Mouse (Mus musculus) C2C12 (cell line): ENCODE measurements around the gene Gnaq.

ENCODE experiments used
- CTCF ChIP-seq: IDR thresholded peaks from one replicate; pipeline ENCODE4 v1.5.1; 2011; ENCODE audit not compliant: control insufficient read depth, insufficient read depth, insufficient read length
- FOSL1 ChIP-seq: IDR thresholded peaks from one replicate; pipeline ENCODE4 v1.8.0; 2011; ENCODE audit warnings: mild to moderate bottlenecking, low read length; ENCODE audit not compliant: poor library complexity, insufficient read depth, severe bottlenecking
- MAX ChIP-seq: IDR thresholded peaks from one replicate; pipeline ENCODE4 v1.6.1; 2011; ENCODE audit warnings: mild to moderate bottlenecking, control low read depth
- USF1 ChIP-seq: IDR thresholded peaks from one replicate; pipeline ENCODE4 v1.6.1; 2011; ENCODE audit warnings: low read depth, mild to moderate bottlenecking, control low read depth, moderate library complexity

- TF ChIP-seq CTCF: no peak
- no peak for TF ChIP-seq USF1
- no peak for TF ChIP-seq FOSL1
- TF ChIP-seq MAX: no peak
Measured at GRCm38 (mm10) chr19:16330161-16330560, 197.5 kb downstream of the Gnaq start.
